Mouse (Mus musculus): ENCODE data around the gene Alg9. TPM values are rescaled to one million over a fixed set of nuclear protein-coding genes. Genes with fewer than 3 reads are reported as not detected.

Alg9 gene
- polyA plus RNA-seq, 1 experiment from 2014 or later = 34.1 TPM

DNA sequence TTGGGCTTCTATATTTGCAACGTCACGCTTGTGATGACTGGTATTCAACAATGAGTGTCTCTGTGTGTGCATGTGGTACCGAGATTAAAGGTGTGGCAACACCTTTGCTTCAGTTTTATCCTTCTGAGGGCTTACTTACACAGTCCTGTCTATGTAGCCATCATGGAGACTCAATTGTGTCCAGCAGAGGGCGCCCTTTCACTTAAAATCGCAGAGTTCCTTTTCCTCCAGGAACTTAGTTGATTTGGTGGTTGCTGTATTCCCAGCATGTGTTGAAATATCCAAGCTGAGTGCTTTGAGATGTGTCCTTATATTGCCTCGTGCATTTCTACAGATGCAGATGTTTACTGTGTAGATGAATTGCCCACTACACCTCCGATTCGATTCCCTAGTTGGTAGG is 74.4 kb downstream of the Alg9 start:
- Histone ChIP-seq H3K27ac (no peak overlapping the region), H3K9ac (no peak overlapping the region), H3K9me3 (no peaks in the 10 kb centered on the region), H3K4me2 (replicated peaks) (no peak overlapping the region), H3K4me1 (peaks cover 47% of the 10 kb centered on the region), H3K4me3 (no peak overlapping the region), H3K36me3 (peaks cover 7% of the 10 kb centered on the region), H3K27me3 (no peaks in the 10 kb centered on the region)
- 20% methylated on average over 8 of the region's 8 CpGs for WGBS
- ATAC-seq (ENCODE audit: low FRiP score, low read depth) = peak; percentile 76

DNA sequence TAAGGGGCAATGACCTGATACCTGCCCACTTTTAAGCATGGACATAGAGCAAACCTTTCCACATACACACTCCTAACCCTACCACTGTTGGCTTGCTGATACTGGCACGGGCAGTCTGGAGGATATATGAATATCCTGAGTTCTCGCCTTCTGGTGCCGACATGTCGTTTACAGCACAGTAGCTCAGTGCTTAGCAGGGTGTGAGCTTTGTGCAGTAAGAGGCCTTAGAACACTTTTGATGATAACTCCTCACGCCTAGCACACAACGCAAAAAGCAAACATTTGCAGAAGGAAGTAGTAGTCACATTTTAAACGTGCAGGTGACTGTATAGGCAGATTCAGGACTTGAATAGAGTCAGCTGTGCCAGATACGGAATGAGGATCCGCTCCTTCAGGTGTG is 74.9 kb downstream of the Alg9 start:
- no peaks in the 10 kb centered on the region for H3K9me3 ChIP-seq
- 74% methylated on average over 9 of the region's 9 CpGs for WGBS
- no peak for ATAC-seq (ENCODE audit: low FRiP score, low read depth)
- H3K27ac ChIP-seq = no peak overlapping the region
- H3K4me2 ChIP-seq (replicated peaks) = no peak overlapping the region
- H3K4me1 ChIP-seq = peaks cover 51% of the 10 kb centered on the region
- H3K27me3 ChIP-seq = no peaks in the 10 kb centered on the region
- peaks cover 2% of the 10 kb centered on the region; the same call in 1 of the 2 replicates for H3K36me3 ChIP-seq
- H3K9ac ChIP-seq = no peak overlapping the region
- H3K4me3 ChIP-seq = no peak overlapping the region

DNA sequence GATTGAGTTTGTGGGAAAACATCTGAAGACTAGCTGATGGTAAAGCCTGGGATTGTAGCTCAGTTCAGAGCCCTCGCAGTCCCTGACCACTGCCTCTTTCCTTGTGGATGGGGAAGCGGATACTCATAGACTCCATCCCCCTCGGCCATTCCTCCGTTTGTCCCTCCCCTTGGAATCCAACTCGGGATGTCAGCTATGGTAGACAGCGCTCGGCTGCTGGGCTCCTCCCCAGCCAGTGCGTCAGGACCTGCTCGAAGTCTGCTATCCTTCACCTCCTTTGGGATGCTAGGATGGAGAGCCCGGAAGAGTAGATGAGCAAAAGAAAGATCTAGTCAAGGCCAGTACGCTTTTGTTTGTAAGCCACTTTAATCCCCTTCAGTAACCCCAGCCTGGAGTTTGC is 75.5 kb downstream of the Alg9 start:
- Histone ChIP-seq H3K4me2 (replicated peaks) (peak overlapping the region; percentile 23; the same call in 1 of the 2 replicates), H3K36me3 (no peaks in the 10 kb centered on the region), H3K9ac (peak overlapping the region; percentile 13; the same call in 1 of the 2 replicates), H3K9me3 (no peaks in the 10 kb centered on the region), H3K27ac (no peak overlapping the region), H3K4me1 (peaks cover 51% of the 10 kb centered on the region), H3K4me3 (no peak overlapping the region), H3K27me3 (no peaks in the 10 kb centered on the region)
- no peak for ATAC-seq (ENCODE audit: low FRiP score, low read depth)
- WGBS = 36% methylated on average over 11 of the region's 11 CpGs

DNA sequence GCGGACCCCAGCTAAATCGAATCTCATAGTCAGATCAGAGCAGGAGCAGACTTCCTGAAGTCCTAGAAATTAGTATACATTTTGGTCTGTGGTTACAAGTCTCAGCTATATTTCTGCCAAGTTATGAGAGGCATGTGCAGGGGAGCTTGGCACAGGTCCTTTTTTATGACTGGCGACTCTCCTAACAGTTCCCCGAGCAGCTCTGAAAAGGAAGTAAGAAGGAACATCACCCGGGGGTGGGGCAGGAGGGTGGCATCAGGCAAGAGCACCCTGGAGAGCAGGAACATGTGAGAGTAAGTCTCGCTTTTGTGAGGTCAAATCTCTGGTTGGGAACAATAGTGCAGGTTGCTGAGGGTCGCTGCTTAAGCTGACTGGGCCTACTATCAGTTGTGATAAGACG is 75.9 kb downstream of the Alg9 start:
- H3K4me3 ChIP-seq = no peak overlapping the region
- ATAC-seq (ENCODE audit: low FRiP score, low read depth) = no peak
- H3K27ac ChIP-seq = no peak overlapping the region
- no peaks in the 10 kb centered on the region for H3K9me3 ChIP-seq
- peak overlapping the region; percentile 23; the same call in 1 of the 2 replicates for H3K4me2 ChIP-seq (replicated peaks)
- no peaks in the 10 kb centered on the region for H3K36me3 ChIP-seq
- peaks cover 51% of the 10 kb centered on the region for H3K4me1 ChIP-seq
- WGBS = 60% methylated on average over 8 of the region's 8 CpGs
- H3K9ac ChIP-seq = 0 out of 2 replicates have a peak overlapping the region, but pooled peaks have one; percentile 13
- no peaks in the 10 kb centered on the region for H3K27me3 ChIP-seq

DNA sequence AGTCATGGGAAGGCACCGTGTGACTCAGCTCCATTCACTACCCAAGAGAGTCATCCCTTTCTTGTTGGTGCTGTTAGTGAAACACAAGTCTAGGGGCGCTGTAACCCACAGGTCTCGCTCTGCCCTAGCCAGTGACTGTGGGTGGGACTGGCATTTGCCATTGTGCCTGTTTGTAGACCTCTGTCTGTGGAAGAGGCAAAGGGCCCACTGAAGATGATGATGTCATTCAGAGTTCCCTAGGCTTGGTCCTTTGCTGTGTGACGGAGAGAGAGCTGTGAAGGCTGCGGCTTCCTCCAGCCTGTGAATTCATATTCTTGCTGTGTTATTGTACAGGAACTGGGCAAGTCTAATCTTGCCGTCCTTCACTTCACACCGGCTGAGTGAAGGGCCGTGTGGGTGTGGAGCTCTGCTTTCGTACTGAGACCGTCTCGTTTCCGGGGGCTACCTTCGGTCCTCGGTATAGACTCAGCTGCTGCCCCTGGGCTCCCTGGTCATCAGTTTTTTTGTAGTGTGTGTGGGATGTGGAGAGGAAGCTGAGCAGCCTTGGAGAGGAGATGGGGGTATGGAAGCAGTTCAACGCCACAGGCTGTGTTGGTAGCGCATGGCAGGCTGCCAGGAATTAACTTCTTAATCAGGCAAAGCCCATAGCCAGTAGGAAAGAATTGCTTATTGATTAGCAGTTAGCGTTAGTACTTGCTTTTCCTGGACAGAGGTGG is 78.0 kb downstream of the Alg9 start:
- Histone ChIP-seq H3K9ac (no peak overlapping the region), H3K36me3 (no peaks in the 10 kb centered on the region), H3K4me2 (replicated peaks) (peak overlapping the region; percentile 38), H3K27ac (peak overlapping the region; percentile 28; the same call in 1 of the 2 replicates), H3K4me3 (no peak overlapping the region), H3K9me3 (no peaks in the 10 kb centered on the region), H3K4me1 (peaks cover 46% of the 10 kb centered on the region), H3K27me3 (no peaks in the 10 kb centered on the region)
- no peak for ATAC-seq (ENCODE audit: low FRiP score, low read depth)
- 57% methylated on average over 17 of the region's 17 CpGs for WGBS

DNA sequence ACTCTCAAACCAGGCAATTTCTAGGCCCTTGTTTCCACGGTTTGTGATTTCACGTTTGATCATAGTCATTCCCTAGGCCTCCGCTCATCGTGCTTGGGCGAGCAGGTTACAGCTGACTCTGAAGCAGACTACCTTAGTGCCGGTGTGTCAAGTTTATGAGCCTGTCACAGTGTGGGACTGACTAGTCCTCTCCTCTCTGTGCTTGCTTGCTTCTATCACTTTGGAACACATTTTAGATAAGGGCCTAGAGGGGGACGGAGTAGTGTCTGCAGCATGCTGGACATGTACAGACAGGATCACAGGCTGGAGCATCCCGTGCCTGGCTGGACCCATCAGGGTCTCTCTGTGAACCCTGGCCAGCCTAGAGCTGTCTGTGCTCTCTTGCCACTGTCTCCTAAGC is 79.6 kb downstream of the Alg9 start:
- no peak overlapping the region for H3K4me3 ChIP-seq
- no peak for ATAC-seq (ENCODE audit: low FRiP score, low read depth)
- H3K4me2 ChIP-seq (replicated peaks) = no peak overlapping the region
- H3K4me1 ChIP-seq = peaks cover 51% of the 10 kb centered on the region
- WGBS = 47% methylated on average over 8 of the region's 8 CpGs
- H3K36me3 ChIP-seq = peaks cover 7% of the 10 kb centered on the region
- no peaks in the 10 kb centered on the region for H3K9me3 ChIP-seq
- H3K27me3 ChIP-seq = no peaks in the 10 kb centered on the region
- H3K27ac ChIP-seq = no peak overlapping the region
- no peak overlapping the region for H3K9ac ChIP-seq

DNA sequence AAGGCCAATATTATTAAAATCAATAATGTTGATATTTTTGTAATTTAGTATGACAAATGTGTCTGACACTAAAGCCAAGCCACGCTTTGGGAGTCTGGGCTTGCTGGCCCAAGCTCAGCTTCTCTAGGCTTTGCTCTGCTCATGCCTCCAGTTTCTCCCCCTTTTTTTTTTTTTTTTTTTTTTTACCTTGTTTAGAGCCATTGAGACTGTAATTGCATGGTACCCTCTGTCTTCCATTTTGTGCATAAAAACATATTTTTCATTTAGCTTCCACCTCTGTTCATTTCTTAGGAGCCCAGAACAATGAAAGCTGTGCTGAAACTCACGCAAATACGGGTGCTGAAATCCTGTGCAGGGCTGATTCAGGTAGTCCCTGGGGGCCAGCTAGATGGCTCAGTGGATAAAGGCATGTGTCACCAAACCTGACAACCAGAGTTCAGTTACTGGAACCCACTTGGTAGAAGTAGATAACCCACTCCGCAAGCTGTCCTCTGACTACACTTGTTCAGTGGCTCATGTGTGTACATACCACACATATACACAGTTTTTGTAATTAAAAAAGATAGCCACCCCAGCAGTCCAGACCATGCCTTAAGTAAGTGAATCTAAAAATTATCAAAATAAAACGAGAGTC is 80.4 kb downstream of the Alg9 start:
- no peak overlapping the region for H3K4me3 ChIP-seq
- H3K27me3 ChIP-seq = no peaks in the 10 kb centered on the region
- H3K9me3 ChIP-seq = no peaks in the 10 kb centered on the region
- no peak overlapping the region for H3K27ac ChIP-seq
- peaks cover 48% of the 10 kb centered on the region for H3K4me1 ChIP-seq
- no peak for ATAC-seq (ENCODE audit: low FRiP score, low read depth)
- no peak overlapping the region for H3K9ac ChIP-seq
- peaks cover 16% of the 10 kb centered on the region for H3K36me3 ChIP-seq
- 90% methylated on average over 5 of the region's 5 CpGs for WGBS
- H3K4me2 ChIP-seq (replicated peaks) = no peak overlapping the region; the same call in 1 of the 2 replicates

DNA sequence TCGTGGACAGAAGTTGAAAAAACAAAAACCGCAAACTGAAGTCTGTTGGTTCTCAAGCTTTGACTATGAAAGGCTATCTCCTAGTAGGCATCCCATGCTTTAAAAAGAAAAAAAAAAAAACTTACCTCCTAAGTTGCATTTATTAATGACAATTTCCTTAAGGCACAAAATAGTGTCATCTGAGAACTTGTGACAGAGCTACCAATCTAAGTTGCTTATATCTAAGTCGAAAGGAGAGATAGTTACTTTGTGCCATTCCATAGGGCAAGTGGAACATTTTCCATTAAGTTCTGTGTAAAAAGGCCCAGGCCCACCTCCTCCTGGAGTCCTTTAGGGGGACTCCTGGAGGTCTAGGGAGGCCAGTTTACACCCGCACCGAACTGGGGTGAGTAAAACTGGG is 81.0 kb downstream of the Alg9 start:
- 59% methylated on average over 5 of the region's 5 CpGs for WGBS
- no peaks in the 10 kb centered on the region for H3K27me3 ChIP-seq
- peak overlapping the region; percentile 92 for H3K27ac ChIP-seq
- no peak for ATAC-seq (ENCODE audit: low FRiP score, low read depth)
- H3K9me3 ChIP-seq = no peaks in the 10 kb centered on the region
- peak overlapping the region; percentile 85 for H3K9ac ChIP-seq
- peaks cover 43% of the 10 kb centered on the region for H3K4me1 ChIP-seq
- H3K4me3 ChIP-seq = peak overlapping the region; percentile 87
- peaks cover 21% of the 10 kb centered on the region for H3K36me3 ChIP-seq
- H3K4me2 ChIP-seq (replicated peaks) = peak overlapping the region; percentile 75

DNA sequence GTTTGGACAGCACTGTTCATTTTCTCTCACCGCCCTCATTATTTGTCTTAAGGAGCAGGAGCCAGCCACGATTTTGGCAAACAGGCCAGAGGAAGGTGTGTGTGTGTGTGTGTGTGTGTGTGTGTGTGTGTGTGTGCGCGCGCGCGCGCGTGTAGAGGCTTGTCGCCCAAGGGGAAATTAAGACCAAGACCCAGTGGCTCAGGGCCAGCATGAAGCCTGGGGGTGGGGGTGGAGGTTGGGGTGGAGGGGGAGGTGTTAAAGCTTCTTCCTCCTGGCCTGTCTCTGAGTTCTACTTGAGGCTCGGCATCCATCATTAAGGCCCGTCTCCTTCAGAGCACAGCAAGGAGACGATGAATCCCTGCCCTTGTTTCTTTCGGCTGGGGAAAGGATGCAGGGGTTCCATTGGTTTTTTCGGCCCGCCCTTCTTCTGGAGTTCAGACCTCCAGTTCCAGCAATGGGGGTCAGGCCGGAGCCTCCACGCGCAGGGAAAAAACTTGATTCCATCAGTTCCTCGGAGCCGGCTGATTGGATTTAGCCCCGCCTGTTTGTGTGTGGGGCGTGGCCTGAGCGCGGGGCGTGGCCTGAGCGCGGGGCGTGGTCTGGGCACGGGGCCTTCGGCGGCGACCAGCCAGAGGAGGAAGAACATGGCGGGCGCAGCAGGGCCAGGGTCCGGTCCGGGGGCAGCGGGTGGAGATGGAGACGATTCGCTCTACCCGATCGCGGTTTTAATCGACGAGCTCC is 81.7 kb downstream of the Alg9 start:
- under 1% methylated on average over 43 of the region's 45 CpGs for WGBS
- peak overlapping the region; percentile 75 for H3K4me2 ChIP-seq (replicated peaks)
- ATAC-seq (ENCODE audit: low FRiP score, low read depth) = peak; percentile 92
- H3K36me3 ChIP-seq = peaks cover 29% of the 10 kb centered on the region
- H3K4me3 ChIP-seq = peak overlapping the region; percentile 87
- H3K9ac ChIP-seq = peak overlapping the region; percentile 85
- peak overlapping the region; percentile 92 for H3K27ac ChIP-seq
- H3K9me3 ChIP-seq = no peaks in the 10 kb centered on the region
- H3K27me3 ChIP-seq = no peaks in the 10 kb centered on the region
- H3K4me1 ChIP-seq = peaks cover 40% of the 10 kb centered on the region

DNA sequence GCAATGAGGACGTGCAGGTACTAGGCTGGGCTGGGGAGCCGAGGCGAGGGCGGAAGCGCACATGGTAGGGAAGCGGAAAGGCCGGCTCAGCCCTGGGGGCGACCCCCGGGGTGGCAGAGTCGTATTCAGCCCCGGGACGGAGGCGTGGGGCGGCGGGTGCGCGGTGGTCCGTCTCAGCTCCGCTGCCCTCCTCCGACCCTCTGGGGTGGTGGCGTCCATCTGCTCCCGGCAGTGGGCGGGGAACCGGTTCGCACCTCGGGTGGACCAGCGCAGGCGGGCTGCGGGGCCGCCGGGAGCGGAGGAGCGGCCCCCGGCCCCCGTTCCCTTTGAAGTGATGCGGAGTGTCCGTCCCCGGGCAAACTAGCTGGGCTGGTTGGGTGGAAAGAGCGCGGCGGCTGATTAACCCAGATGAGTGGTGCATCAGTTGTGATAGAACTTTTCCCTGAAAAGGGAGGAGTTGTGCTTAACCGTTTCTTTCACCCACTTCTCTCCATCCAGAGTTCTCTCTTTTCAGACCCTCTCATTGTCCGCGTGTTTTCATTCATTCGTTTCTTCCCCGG is 82.3 kb downstream of the Alg9 start:
- Histone ChIP-seq H3K4me1 (peaks cover 40% of the 10 kb centered on the region), H3K4me3 (peak overlapping the region; percentile 87), H3K27ac (peak overlapping the region; percentile 92), H3K27me3 (no peaks in the 10 kb centered on the region), H3K9me3 (no peaks in the 10 kb centered on the region), H3K4me2 (replicated peaks) (peak overlapping the region; percentile 75), H3K36me3 (peaks cover 35% of the 10 kb centered on the region), H3K9ac (peak overlapping the region; percentile 85)
- peak; percentile 79 for ATAC-seq (ENCODE audit: low FRiP score, low read depth)
- WGBS = under 1% methylated on average over 46 of the region's 46 CpGs

DNA sequence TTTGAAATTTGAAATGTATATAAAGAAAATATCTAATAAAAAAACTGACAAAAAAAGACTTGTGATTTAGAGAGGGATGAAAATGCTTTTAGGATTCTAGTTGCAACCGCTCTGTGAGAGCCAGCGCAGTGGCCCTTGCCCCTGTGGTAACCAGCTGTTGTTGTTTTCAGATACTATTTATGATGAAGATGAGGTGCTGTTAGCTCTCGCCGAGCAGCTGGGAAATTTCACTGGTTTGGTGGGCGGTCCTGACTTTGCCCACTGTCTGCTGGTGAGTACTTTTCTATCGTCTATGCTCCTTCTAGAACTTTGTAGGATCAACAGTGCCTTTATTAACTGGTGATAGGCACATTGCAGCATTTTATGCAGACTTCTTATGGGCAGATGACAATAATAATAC is 83.9 kb downstream of the Alg9 start:
- no peak overlapping the region for H3K4me2 ChIP-seq (replicated peaks)
- H3K9me3 ChIP-seq = no peaks in the 10 kb centered on the region
- peaks cover 27% of the 10 kb centered on the region for H3K4me1 ChIP-seq
- H3K27me3 ChIP-seq = no peaks in the 10 kb centered on the region
- H3K27ac ChIP-seq = no peak overlapping the region
- 87% methylated on average over 6 of the region's 6 CpGs for WGBS
- no peak overlapping the region for H3K9ac ChIP-seq
- ATAC-seq (ENCODE audit: low FRiP score, low read depth) = no peak
- no peak overlapping the region for H3K4me3 ChIP-seq
- H3K36me3 ChIP-seq = peaks cover 49% of the 10 kb centered on the region
